Mouse (Mus musculus) left cerebral cortex, adult 11 months (tissue): Measurements from ENCODE around the gene Ect2l.
"Not testable (repeated sequence)": the region's sequence is repeated elsewhere in the genome, so short reads cannot be mapped to it uniquely, and the experiment has no call there.

ENCODE experiments used
- DNase-seq: peaks from one replicate; pipeline ENCODE4 v3.0.0; 2022; ENCODE audit warnings: low spot score

Ect2l gene

DNA sequence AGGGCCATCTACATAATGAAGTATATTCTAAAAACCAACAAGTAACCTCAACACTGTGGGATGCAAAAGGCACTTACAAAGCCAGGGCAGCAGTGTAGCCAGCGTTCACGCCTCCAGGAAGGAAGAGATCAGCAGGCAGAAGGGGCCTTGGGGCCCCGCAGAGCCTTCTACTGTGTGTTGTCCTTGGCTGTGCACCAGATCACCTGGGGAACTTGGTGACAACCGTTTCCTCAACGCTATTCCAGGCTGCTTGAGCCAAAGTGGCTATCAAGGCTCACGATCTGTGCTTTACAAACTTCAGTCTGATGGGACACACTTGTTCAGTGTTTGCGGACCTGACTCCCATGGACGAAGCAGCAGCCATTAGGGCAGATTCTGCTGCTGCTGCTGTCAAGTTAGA is 19.0 kb downstream of the Ect2l start:
- no peak for DNase-seq

DNA sequence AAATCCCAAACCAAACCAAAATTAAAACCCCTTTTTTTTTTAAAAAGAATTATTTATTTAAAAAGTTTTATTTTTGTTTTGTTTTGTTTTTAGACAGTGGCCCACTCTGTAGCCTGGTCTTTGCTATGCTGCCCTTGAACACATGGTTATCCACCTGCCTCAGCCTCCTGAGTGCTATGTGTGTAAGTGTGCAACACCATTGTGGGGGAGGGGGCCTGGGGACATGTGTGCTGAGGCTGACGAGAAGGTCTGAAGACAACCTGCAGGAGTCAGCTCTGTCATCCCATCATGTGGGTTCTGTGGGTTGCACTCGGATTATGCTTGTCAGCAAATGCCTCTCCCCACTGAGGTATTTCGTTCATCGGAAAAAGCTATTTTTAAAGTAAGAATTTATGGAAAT is 21.2 kb downstream of the Ect2l start:
- DNase-seq, result no peak

DNA sequence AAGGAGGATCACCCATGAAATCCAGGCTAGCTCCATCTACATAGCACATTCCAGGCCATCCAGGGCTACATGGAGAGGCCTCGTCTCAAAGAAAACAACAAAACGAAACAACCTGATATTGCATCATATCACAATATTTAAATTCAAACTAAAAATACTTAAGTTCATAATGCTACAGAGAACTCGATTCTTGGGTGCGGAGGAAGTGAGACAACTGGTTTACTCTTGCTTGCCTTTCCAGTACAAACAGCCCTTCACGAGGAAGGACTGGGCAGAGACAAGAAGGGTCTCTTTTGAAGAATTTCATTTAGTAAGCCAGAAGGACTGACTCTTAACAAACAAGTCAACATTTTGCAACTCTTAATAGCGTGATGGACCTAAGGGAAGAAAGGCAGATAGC is 22.1 kb downstream of the Ect2l start:
- DNase-seq, result no peak

DNA sequence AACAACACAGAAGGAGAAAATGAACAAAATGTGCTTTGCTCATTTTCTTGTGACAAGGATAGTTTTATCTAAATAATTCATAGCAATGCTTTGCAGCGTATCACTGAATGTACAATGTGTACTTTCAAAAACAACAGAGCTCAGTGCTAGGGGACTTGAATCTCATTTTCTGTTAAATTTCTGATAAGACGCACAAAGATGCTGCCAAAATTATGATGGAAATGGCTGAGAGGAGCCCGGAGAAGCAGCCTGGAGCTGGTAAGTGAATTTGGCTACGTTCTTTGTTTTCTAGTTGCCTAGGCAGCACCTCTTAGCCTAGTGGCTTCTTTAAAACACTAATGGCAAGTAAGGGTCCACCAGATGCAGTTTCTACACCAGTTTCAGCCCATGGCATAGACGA is 28.4 kb downstream of the Ect2l start:
- DNase-seq, result no peak

DNA sequence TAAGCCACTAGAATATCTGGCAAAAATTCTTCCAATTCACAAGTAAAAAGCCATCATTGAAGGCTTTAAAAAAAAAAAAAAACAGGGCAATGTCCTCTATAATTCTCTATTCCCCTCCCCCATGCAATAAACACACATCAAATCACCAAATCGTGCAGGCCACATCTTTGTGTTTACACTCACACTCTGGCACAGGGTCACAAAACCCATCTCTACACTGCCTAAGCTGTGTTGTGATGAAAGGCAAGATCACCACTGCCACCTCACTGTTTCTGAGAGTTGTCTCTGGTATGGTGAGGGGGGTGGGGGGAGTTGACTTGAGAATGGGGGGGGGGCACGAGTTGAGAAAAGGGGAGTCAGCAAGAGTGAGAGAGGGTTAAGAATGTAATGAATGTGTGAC is 33.4 kb downstream of the Ect2l start:
- no peak for DNase-seq

DNA sequence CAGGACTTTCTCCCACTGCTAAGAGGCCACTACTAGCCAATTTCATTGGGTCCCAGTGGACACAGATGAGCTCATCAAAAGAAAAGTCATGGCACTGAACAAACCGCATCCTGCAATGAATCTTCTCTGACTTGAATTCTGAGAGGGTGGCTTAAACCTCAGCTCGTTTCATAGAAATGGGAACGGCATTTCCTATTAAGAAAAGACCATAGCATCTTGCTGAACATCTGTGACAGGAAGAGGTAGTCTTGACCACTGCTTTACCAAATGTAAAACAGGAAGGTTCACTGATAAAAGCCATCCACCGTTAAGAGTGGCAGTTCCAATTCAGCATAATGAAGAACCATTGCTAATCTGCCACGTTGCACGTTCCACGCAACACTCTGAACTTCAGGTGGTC is 34.0 kb downstream of the Ect2l start:
- DNase-seq, result no peak

DNA sequence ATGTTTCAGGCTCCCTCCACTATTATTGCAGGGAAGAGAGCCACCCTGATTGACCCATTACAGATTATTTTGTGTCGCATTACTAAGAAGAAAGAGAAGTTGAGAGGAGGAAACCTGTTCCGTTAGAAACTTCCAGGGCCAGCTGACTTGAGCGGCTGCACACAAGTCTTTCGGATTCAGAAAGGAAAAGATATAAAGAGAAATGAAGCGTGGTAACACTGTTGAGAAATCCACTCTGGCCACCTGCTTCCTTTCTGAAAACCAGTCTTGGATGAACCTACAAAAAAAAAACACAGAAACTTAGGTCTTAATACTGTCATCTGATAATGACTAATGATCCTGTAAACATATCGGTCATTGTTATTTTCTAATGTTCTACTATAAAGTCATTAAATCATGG is 35.6 kb downstream of the Ect2l start:
- DNase-seq, result no peak

DNA sequence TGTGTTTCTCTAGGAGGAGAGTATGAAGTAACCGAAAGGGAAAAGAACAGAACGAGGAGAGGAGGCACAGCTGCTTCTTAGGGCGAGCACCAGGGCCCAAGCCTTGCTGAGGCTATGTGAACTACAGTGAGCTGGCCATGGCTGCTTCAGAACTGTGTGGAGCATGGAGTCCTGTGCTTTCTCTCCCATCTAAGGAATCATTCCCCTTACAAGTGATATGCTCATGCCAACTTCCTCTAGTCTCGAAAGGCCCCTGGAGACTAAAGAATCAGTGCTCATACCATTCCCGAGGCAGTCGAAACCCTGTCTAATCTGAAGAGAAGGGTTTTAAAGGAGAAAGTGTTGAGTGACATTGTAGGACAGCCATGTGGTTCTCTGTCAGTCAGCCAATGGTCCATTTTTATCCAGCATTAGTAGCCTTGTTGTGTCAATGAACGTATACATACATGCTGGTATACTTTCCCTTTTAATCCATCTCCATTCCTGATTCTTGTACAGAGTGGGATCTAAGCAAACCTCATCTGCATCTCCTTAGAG is 48.2 kb downstream of the Ect2l start:
- no peak for DNase-seq

DNA sequence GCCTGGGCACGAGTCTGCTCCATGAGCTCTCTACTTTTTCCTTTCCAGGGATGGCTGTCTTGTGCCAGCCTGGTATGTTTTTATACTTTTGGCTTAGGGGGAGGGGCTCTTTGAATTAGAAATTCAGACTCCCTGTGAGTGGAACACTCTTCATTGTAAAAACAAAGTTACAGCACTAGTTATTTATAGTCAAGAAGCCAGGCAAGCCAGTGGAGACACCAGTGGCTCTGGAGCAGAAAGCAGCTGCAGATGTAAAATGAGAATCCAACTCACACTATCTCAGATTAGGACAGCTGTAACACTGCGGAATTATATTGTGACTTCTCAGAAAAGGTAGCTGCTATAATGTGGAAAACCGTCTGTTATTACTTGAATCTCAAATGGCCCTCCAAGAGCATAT is 63.5 kb downstream of the Ect2l start:
- no peak for DNase-seq

DNA sequence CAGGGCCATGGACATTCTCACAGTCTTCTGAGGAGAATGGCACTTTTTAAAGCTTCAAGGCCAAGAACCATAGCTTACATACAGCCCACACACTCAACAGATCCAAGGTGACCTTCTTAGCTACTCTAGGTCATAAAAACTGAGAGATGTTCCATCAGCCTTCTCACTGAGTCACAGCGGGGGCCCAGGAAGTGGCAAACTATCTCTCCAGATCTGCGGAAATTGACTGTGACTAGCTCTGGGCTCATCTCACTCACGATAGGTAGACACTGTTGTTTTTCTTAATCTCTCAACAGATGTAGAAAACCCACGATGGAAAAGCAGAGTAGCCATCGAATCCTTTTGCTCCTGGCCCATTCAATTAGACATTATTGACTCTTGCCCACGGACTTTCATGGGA is 68.5 kb downstream of the Ect2l start:
- DNase-seq, result no peak

DNA sequence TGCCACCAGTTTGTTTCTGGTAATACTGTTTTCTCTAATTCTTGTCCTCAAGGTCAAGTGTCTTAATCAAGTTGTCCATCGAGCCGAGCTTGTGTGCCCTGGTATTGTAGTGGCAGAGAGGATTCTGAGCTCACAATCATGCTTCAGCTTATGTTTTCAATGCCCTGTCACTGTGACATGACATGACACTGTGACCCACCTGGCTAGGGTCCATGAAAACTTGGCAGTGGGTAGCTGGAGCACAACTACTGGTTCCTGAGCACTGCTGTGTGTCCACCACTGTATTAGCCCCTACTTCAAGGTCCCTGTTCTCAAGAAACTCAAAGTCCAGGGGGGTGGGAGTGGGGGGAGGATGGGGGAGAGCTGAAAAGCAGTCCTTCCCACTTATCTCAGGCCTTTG is 69.3 kb downstream of the Ect2l start:
- no peak for DNase-seq

DNA sequence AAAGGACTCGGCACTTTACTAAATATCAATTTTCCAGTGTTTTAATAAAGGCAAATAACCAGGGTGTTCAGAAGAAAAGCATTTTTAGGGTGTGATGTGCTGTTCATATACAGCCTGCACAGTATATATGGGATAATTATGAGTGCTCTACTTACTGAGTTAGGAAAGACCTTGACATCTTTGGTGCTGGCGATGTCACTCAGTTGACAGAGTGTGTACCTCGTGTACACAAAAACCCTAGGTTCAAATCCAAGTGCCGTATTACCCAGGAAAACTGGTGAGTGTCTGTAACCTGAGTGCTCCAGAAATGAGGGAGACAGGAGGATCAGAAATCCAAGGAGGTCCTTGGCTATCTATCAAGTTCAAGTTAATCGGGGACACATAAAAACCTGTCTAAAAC is 71.1 kb downstream of the Ect2l start:
- DNase-seq, result no peak

DNA sequence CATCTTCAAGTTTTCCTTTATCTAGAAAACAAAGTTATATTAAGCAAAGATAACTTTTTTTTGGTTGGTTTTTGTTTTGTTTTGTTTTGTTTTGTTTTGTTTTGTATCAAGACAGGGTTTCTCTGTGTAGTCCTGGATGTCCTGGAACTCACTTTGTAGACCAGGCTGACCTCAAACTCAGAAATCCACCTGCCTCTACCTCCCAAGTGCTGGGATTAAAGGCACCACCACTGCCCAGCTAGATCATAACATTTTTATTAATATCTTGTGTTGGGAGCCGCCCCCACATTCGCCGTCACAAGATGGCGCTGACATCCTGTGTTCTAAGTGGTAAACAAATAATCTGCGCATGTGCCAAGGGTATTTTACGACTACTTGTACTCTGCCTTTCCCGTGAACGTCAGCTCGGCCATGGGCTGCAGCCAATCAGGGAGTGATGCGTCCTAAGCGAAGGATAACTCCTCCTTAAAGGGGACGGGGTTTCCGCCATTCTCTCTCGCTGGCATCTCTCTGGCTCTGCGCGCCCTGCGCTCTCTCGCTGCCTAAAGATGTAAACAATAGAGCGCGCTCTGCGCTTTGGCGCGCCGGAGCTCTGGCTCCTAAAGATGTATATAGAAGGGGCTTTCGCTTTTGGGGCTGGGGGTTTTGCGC is 71.7 kb downstream of the Ect2l start:
- DNase-seq, result not testable (repeated sequence)

DNA sequence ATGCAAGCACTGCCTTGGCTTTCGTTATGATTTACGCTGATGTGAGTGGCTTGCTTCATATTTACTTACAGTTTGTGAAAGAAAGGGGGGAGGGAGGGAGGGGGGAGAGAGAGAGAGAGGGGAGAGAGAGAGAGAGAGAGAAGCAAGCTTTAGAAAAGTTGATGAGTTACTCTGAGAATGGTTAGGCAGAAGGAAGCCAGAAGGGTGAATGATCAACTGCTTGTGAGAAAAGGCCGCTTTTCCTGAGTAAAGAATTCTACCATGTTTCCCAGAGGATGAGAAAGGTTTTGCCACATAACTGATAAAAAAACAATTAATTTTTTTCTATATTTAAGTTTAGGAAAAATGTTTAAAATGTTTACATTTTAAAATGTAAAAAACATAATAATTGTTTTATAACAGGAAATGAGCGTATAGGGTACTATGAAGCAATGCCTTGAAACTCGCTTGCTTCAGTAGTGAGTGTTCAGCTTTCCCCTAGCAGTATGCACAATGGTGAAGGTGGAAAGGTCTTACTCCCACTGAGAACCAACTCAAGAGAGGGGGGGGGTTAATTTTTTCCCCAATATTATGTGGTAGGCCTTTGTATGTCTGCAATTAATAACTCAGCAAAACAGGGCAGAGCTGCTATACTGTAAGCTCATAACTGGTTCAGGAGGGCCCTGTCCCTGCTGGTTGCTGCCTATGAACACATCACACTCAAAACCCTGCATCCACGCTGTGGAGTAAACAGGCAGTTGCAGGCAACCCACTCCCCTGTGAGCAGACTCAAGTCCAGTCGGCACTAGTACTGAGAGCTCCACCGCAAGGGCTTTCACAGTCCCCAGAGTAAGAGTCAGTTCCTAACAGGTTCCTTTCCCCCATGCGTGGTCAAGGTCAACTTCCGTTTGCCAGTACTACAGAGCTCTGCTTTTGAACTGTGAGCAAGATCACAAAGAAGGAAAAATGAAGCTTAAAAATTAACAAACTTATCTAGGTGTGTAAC is 78.7 kb downstream of the Ect2l start:
- DNase-seq, result no peak

DNA sequence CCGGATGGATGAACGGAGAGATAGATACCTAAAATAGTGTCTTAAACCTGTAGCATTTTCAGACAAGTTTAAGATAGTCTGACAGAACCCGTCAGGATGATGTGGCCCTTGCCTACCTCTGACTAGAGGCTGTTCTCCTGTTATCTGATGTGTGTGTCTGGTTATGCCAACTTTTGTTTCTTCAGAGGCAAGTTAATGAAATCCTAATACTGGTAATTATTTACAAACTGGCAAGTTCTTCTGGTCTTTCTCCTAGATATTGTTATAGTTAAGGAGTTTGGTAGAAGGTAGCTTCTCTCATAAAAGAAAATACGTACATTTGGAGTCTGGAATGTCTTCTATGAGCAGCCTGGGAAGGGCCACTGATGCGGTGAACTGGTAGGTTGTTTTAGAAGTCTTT is 80.4 kb downstream of the Ect2l start:
- no peak for DNase-seq

DNA sequence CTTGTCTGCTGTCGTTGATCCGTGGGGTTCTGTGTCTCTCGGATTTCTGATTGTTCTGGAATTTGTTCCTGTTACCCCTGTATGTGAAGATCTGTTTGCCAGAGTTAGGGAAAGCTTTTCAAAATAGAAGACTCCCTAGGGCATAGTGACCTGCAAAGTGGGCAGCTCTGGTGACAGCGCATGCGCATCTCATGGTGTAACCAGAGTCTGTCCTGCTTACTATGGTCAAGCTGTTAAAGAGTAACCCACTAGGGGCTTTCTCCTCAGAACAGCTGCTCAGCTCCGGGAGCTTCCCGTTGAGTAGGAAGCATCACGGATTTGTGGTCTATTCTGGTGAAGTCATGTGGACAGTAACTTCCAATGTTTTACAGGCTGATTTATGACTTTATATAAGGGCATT is 92.4 kb downstream of the Ect2l start:
- no peak for DNase-seq

DNA sequence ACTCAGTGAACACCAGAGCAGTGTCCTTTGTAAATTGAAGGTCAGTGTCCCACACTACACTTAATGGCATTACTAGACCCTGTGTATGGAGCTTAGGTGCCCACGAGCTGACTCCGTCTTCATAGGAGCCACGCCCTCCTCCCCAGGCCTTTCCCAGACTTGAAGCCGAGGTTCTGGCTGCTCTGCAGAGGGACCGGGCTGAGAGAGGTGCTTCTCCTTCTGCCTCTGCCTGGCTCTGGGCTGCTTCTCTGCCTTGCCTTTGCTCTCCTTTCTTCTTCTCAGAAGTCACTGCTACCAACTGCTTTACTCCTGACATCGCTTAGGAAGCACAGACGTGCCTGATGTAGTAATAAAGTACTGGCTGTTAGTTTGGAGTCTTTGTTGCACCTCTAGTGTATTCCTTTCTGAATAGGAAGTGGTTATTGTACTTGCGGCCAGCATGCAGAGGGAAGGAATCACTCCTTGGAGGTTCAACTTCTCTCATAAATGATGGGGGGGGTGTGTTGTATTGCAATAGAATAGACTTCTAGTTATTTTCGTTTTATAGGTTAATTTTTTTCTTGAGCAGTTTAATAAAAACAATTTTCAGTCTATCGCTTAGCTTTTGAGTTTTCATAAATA is 97.1 kb downstream of the Ect2l start:
- no peak for DNase-seq

DNA sequence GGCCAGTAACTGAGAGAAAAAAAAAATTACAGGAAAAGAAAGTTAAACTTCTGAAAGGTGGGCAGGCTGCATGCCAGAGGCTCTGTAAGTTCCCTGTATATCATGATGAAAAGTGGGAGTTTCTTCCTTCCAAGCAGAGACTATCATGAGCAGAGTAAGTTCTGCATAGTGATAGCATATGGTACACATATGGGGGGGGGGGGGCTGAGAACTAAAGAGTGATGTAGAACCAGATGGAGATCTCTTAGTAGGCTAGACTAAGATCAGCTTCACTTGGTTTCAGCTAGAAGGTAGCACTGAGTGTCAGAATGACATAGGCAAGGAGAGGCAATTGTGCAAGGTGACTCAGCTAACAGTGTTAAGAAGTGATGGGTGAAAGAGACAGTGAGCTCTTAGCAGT is 99.8 kb downstream of the Ect2l start:
- no peak for DNase-seq

DNA sequence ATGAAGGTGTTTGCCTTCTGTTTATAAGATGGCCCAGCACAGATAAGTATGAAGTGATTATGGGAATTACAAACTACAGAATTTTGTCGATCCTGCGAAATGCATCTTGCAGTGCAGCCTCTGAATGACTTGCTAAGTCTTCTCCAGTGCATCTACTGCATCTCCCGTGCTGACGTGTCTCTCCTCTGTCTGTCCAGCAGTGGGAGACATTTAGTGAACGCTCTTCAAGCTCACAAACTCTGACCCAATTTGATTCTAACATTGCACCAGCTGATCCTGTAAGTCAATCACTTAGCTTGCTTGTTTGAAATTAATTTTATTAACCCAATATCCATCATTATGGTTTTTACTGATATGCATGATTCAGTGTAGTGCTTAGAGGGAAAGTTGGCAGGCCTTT is 103.2 kb downstream of the Ect2l start:
- no peak for DNase-seq

DNA sequence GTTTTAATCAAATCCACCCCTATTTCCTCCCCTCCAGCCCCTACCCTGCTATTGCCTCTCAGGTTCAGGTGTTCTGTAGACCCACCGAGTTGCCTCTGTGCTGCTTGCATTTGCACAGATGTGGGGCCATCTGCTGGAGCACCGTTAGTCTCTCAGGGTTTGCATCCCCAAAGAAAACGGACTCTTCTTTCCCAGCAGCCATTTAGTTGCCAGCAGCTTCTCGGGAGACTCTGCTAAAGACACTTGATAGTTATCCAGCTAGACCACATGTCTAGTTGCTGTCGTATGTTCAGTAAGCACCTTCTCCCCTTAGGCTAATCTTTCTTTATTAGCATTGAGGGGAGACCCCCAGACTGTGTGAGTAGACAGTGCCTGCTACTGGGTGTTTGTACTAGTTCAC is 108.5 kb downstream of the Ect2l start:
- no peak for DNase-seq

DNA sequence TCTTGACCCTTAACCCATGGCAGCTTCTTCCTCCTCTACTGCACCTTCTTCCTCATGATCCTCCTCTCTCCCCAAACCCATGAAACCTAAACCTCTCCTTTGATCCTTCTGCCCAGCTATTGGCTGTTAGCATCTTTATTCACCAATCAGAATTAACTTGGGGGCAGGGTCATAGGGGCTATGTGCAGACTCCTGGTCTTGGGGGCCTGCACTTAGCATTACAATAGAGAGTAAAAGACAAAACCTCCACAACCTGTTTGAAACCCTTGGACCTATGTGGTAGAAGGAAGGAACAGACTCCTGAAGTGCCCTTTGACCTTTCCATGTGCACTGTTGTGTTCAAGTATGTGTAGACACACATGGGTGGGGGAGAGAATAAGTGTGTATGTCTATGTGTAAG is 120.0 kb downstream of the Ect2l start:
- no peak for DNase-seq

DNA sequence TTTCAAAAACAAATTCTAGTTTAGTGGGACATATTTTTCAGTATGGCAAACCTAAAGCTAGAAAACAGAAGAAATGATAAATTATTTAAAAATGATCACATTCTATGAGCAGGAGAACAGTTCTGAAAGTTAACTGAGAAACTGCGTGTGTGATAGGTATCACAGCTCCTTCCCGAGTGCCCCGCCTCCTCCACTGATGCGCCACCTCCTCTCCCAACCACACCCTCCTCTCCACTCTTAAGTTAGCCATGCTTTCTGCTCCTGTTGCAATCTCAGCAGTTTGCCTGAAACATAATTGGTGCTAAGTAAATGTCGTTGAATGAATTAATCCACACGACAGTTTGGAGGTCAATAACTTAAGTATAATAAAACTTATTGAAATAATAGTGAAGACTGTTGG is 127.9 kb downstream of the Ect2l start:
- DNase-seq, result no peak

DNA sequence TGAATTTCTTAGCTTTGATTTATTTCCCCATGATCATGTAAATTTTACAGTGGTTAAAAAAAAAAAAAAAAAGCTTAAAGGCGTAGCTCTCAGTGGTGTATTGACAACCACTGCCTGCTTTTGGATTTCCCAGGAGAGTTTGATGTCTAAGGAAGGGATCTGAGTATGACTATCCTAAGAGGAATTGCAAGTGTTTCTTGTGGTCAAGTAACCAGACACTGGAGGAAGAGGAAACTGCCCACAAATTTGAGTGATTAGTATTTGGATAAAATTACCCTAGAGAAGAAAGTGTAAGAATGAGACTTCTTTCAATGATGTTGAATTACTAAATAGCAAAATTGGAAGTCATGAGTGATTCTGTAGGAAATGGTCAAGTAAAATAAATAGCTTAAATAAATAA is 129.2 kb downstream of the Ect2l start:
- DNase-seq, result no peak
